Mouse (Mus musculus): ENCODE results near the gene Gm11555. TPM values are rescaled to one million over a fixed set of nuclear protein-coding genes. Genes with fewer than 3 reads are reported as not detected.
"Not testable (repeated sequence)": the region's sequence is repeated elsewhere in the genome, so short reads cannot be mapped to it uniquely, and the experiment has no call there.

Gene Gm11555
- polyA plus RNA-seq, 1 experiment from 2014 or later, result not detected

DNA sequence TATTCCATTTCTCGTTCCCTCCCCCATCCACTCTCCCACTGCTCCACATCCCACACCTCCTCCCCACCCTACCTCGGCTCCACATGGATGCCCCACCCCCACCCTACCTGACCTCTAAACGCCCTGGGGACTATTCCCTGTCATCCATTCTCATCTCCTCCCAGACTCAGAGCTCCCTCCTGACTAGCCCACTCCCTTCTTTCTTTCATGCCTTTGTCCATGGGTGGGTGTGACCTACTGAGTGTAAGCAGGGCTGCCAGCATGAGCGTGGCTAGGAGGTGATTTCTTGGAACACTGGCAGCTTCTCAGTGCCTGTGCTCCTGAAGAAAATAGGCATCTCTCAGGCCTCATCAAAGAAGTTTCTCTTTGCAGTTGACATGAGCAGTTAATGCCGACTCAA is 7.0 kb upstream of the Gm11555 start:
- Histone ChIP-seq H3K9ac (ENCODE audit: low read length) (no peak overlapping the region), H3K4me2 (ENCODE audit: low read length) (no peak overlapping the region), H3K27ac (replicated peaks in 1 of 2; ENCODE audit: control insufficient read depth in 1 of 2, insufficient read depth in 1 of 2, low read depth in 2 of 2, low read length in 2 of 2) (no peak overlapping the region), H3K4me1 (ENCODE audit: control insufficient read depth in 2 of 2, insufficient read depth in 2 of 2, low read length in 2 of 2) (no peaks in the 10 kb centered on the region), H3K27me3 (ENCODE audit: control insufficient read depth, insufficient read depth, low read length) (no peaks in the 10 kb centered on the region), H3K36me3 (ENCODE audit: control insufficient read depth, insufficient read depth, low read length) (no peaks in the 10 kb centered on the region), H3K4me3 (ENCODE audit: control insufficient read depth in 1 of 2, insufficient read depth in 1 of 2, low read depth in 1 of 2, low read length in 2 of 2) (no peak overlapping the region), H3K9me3 (ENCODE audit: control insufficient read depth, low read length) (no peaks in the 10 kb centered on the region)
- no peak for ATAC-seq (ENCODE audit: insufficient number of reproducible peaks, insufficient read depth, low FRiP score, low read depth)
- WGBS, result 50% methylated on average over 5 of the region's 5 CpGs

DNA sequence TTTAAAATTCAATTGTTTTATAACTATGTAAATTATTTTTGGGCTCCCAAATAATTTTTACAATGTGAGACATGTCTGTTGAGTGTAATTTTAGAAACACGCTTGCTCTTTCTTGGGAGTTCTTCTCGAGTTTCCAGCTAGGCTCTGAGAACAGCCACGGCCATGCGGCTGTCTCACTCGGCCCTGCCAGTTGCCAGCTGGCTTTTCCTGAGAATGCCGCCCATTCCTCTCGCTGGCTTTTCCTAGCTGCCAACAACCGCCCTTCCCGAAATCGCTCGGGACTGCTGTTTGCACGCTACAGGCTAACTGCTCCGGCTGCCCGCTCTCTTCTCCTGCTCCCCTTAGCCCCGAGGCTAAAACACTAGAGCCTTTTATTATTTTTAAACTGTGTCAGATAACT is 3.6 kb downstream of the Gm11555 start:
- H3K9me3 ChIP-seq (ENCODE audit: control insufficient read depth, low read length), result no peaks in the 10 kb centered on the region
- no peaks in the 10 kb centered on the region for H3K4me1 ChIP-seq (ENCODE audit: control insufficient read depth in 2 of 2, insufficient read depth in 2 of 2, low read length in 2 of 2)
- no peak overlapping the region for H3K4me3 ChIP-seq (ENCODE audit: control insufficient read depth in 1 of 2, insufficient read depth in 1 of 2, low read depth in 1 of 2, low read length in 2 of 2)
- 81% methylated on average over 15 of the region's 15 CpGs for WGBS
- H3K4me2 ChIP-seq (ENCODE audit: low read length), result no peak overlapping the region
- no peak overlapping the region for H3K27ac ChIP-seq (replicated peaks in 1 of 2; ENCODE audit: control insufficient read depth in 1 of 2, insufficient read depth in 1 of 2, low read depth in 2 of 2, low read length in 2 of 2)
- H3K36me3 ChIP-seq (ENCODE audit: control insufficient read depth, insufficient read depth, low read length), result no peaks in the 10 kb centered on the region
- ATAC-seq (ENCODE audit: insufficient number of reproducible peaks, insufficient read depth, low FRiP score, low read depth), result no peak
- no peak overlapping the region for H3K9ac ChIP-seq (ENCODE audit: low read length)
- no peaks in the 10 kb centered on the region for H3K27me3 ChIP-seq (ENCODE audit: control insufficient read depth, insufficient read depth, low read length)

DNA sequence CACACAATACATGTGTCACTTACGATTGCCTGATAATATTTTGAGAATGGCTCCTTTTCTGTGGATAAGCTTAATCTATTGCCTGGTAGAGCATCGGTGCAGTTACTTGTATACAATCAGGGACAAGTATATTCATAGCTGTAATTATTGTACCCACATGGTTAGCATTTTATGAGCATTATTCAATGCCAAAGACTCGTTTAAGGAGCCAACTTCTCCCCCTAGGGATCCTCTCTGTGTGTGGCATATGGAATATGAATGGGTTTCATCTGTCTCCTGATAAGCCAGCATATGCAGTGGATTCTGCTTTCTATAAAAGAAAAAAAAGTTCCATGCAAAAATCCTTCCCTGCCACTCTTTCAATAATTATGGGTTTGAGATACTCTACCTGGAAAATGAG is 5.7 kb downstream of the Gm11555 start:
- Histone ChIP-seq H3K27ac (replicated peaks in 1 of 2; ENCODE audit: control insufficient read depth in 1 of 2, insufficient read depth in 1 of 2, low read depth in 2 of 2, low read length in 2 of 2) (no peak overlapping the region), H3K4me1 (ENCODE audit: control insufficient read depth in 2 of 2, insufficient read depth in 2 of 2, low read length in 2 of 2) (no peaks in the 10 kb centered on the region), H3K27me3 (ENCODE audit: control insufficient read depth, insufficient read depth, low read length) (no peaks in the 10 kb centered on the region), H3K36me3 (ENCODE audit: control insufficient read depth, insufficient read depth, low read length) (no peaks in the 10 kb centered on the region), H3K9ac (ENCODE audit: low read length) (no peak overlapping the region), H3K9me3 (ENCODE audit: control insufficient read depth, low read length) (no peaks in the 10 kb centered on the region), H3K4me3 (ENCODE audit: control insufficient read depth in 1 of 2, insufficient read depth in 1 of 2, low read depth in 1 of 2, low read length in 2 of 2) (no peak overlapping the region), H3K4me2 (ENCODE audit: low read length) (no peak overlapping the region)
- ATAC-seq (ENCODE audit: insufficient number of reproducible peaks, insufficient read depth, low FRiP score, low read depth), result no peak
- WGBS, result 75% methylated on average over 3 of the region's 3 CpGs

DNA sequence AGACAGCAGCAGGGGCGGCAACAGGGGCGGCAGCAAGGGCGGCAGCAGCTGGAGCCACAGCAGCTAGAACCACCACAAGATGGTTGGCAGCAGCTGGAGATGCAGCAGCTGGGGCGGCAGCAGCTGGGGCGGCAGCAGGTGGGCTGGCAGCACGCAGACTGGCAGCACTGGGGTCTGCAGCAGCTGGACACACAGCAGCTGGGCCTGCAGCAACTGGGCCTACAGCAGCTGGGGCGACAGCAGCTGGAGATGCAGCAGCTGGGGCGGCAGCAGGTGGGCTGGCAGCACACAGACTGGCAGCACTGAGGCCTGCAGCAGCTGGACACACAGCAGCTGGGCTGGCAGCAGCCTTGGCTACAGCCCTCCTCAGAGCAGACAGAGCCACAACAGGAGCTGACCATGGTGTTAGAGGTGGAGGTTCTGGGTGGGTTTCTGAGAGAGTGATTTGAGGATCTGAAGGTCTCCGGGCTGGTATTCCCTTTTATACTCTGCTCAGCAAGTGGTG is 6.3 kb downstream of the Gm11555 start, which contains the start of gene Krtap4-7:
Krtap4-7 (minus strand) TSS at position 455 of the 505 bp plus-strand sequence.
- WGBS, result 79% methylated on average over 9 of the region's 9 CpGs
- H3K4me2 ChIP-seq (ENCODE audit: low read length); H3K4me1 ChIP-seq (ENCODE audit: control insufficient read depth in 2 of 2, insufficient read depth in 2 of 2, low read length in 2 of 2); H3K4me3 ChIP-seq (ENCODE audit: control insufficient read depth in 1 of 2, insufficient read depth in 1 of 2, low read depth in 1 of 2, low read length in 2 of 2); H3K9me3 ChIP-seq (ENCODE audit: control insufficient read depth, low read length); H3K36me3 ChIP-seq (ENCODE audit: control insufficient read depth, insufficient read depth, low read length); ATAC-seq (ENCODE audit: insufficient number of reproducible peaks, insufficient read depth, low FRiP score, low read depth); H3K9ac ChIP-seq (ENCODE audit: low read length); H3K27ac ChIP-seq (replicated peaks in 1 of 2; ENCODE audit: control insufficient read depth in 1 of 2, insufficient read depth in 1 of 2, low read depth in 2 of 2, low read length in 2 of 2); H3K27me3 ChIP-seq (ENCODE audit: control insufficient read depth, insufficient read depth, low read length): not testable (repeated sequence)

DNA sequence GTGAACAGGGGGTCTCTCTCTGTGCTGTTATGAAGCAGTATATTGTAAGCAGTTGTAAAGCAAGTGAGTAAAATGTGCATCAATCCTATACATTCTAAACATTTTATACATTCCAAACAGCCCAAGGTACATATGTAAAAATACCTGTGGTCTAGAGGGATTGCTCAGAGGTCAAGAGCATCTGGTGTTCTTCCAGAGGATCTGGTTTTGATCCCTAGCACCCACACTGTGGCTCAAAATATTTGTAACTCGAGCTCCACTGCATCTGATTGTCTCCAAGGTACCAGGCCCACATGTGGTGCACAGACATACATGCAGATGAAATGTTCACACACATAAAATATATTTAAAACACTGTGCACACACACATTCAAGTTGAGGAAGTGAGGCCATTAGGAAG is 9.1 kb downstream of the Gm11555 start:
- Histone ChIP-seq H3K4me3 (ENCODE audit: control insufficient read depth in 1 of 2, insufficient read depth in 1 of 2, low read depth in 1 of 2, low read length in 2 of 2) (no peak overlapping the region), H3K27me3 (ENCODE audit: control insufficient read depth, insufficient read depth, low read length) (no peaks in the 10 kb centered on the region), H3K27ac (replicated peaks in 1 of 2; ENCODE audit: control insufficient read depth in 1 of 2, insufficient read depth in 1 of 2, low read depth in 2 of 2, low read length in 2 of 2) (no peak overlapping the region), H3K9ac (ENCODE audit: low read length) (no peak overlapping the region), H3K4me1 (ENCODE audit: control insufficient read depth in 2 of 2, insufficient read depth in 2 of 2, low read length in 2 of 2) (no peaks in the 10 kb centered on the region), H3K9me3 (ENCODE audit: control insufficient read depth, low read length) (no peaks in the 10 kb centered on the region), H3K36me3 (ENCODE audit: control insufficient read depth, insufficient read depth, low read length) (no peaks in the 10 kb centered on the region), H3K4me2 (ENCODE audit: low read length) (no peak overlapping the region)
- ATAC-seq (ENCODE audit: insufficient number of reproducible peaks, insufficient read depth, low FRiP score, low read depth), result no peak
- WGBS, result 31% methylated on average over 1 of the region's 1 CpGs

DNA sequence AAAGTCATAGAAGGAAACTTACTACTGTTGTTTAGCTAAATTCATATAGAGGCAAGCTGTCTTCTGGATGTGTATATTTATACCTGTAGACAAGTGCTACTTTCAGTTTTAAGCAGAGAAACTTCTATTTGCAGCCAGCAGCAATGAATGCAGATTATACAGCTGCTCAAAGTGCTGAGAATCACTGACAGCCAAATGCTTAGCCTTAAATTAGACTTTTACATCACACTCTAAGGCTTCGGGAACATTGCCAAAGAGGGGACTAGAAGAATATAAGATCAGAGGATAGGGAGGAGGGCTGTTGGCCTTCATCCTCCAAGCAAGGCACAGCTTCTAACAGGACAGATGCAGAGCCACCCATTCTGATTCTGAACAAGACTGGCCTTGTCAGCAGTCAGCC is 12.9 kb downstream of the Gm11555 start:
- 44% methylated on average over 1 of the region's 1 CpGs for WGBS
- ATAC-seq (ENCODE audit: insufficient number of reproducible peaks, insufficient read depth, low FRiP score, low read depth), result no peak
- H3K36me3 ChIP-seq (ENCODE audit: control insufficient read depth, insufficient read depth, low read length), result no peaks in the 10 kb centered on the region
- no peaks in the 10 kb centered on the region for H3K27me3 ChIP-seq (ENCODE audit: control insufficient read depth, insufficient read depth, low read length)
- H3K9ac ChIP-seq (ENCODE audit: low read length), result no peak overlapping the region
- H3K4me2 ChIP-seq (ENCODE audit: low read length), result no peak overlapping the region
- H3K4me3 ChIP-seq (ENCODE audit: control insufficient read depth in 1 of 2, insufficient read depth in 1 of 2, low read depth in 1 of 2, low read length in 2 of 2), result no peak overlapping the region
- no peaks in the 10 kb centered on the region for H3K9me3 ChIP-seq (ENCODE audit: control insufficient read depth, low read length)
- H3K27ac ChIP-seq (replicated peaks in 1 of 2; ENCODE audit: control insufficient read depth in 1 of 2, insufficient read depth in 1 of 2, low read depth in 2 of 2, low read length in 2 of 2), result no peak overlapping the region
- H3K4me1 ChIP-seq (ENCODE audit: control insufficient read depth in 2 of 2, insufficient read depth in 2 of 2, low read length in 2 of 2), result no peaks in the 10 kb centered on the region

DNA sequence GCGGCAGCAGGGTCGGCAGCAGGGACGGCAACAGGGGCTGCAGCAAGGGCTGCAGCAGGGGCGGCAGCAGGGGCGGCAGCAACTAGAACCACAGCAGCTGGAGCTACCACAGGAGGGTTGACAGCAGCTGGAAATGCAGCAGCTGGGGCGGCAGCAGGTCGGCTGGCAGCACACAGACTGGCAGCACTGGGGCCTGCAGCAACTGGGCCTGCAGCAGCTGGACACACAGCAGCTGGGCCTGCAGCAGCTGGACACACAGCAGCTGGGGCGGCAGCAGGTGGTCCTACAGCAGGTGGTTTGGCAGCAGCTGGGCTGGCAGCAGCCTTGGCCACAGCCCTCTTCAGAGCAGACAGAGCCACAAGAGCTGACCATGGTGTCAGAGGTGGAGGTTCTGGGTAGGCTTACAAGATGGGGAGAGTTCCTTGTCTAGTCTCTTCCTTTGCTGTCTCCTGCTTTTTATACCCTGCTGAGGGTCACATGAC is 15.3 kb downstream of the Gm11555 start, which contains the start of gene Krtap4-2:
Krtap4-2 (minus strand) TSS at position 432 of the 482 bp plus-strand sequence.
- Histone ChIP-seq H3K9me3 (ENCODE audit: control insufficient read depth, low read length) (no peaks in the 10 kb centered on the region), H3K4me3 (ENCODE audit: control insufficient read depth in 1 of 2, insufficient read depth in 1 of 2, low read depth in 1 of 2, low read length in 2 of 2) (no peak within 1 kb of the TSS), H3K4me2 (ENCODE audit: low read length) (no peak within 1 kb of the TSS), H3K4me1 (ENCODE audit: control insufficient read depth in 2 of 2, insufficient read depth in 2 of 2, low read length in 2 of 2) (no peaks in the 10 kb centered on the region), H3K9ac (ENCODE audit: low read length) (no peak within 1 kb of the TSS), H3K36me3 (ENCODE audit: control insufficient read depth, insufficient read depth, low read length) (no peaks in the 10 kb centered on the region), H3K27ac (replicated peaks in 1 of 2; ENCODE audit: control insufficient read depth in 1 of 2, insufficient read depth in 1 of 2, low read depth in 2 of 2, low read length in 2 of 2) (no peak within 1 kb of the TSS), H3K27me3 (ENCODE audit: control insufficient read depth, insufficient read depth, low read length) (no peaks in the 10 kb centered on the region)
- ATAC-seq (ENCODE audit: insufficient number of reproducible peaks, insufficient read depth, low FRiP score, low read depth), result no peak
- 30% methylated on average over 8 of the region's 8 CpGs for WGBS

DNA sequence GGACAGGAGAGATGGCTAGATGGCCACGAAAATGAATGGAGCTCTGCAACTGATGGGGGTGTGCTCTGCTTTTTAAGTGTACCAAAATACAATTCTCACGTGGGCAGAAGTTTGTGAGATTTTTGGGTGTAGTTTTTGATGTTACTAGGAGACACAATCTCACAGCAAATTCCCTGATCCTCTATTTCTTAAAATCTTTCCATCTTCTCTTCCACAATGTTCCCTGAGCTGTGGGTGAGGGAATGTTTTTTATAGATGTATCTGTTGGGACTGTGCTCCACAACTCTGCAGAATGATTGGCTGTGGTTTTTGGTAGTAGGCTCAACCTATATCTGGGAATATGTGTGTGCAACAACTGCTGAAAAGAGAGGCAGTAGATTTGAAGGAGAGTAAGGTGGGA is 16.7 kb downstream of the Gm11555 start:
- no peaks in the 10 kb centered on the region for H3K9me3 ChIP-seq (ENCODE audit: control insufficient read depth, low read length)
- no peak overlapping the region for H3K27ac ChIP-seq (replicated peaks in 1 of 2; ENCODE audit: control insufficient read depth in 1 of 2, insufficient read depth in 1 of 2, low read depth in 2 of 2, low read length in 2 of 2)
- no peaks in the 10 kb centered on the region for H3K4me1 ChIP-seq (ENCODE audit: control insufficient read depth in 2 of 2, insufficient read depth in 2 of 2, low read length in 2 of 2)
- H3K9ac ChIP-seq (ENCODE audit: low read length), result no peak overlapping the region
- H3K27me3 ChIP-seq (ENCODE audit: control insufficient read depth, insufficient read depth, low read length), result no peaks in the 10 kb centered on the region
- no peak for ATAC-seq (ENCODE audit: insufficient number of reproducible peaks, insufficient read depth, low FRiP score, low read depth)
- no peak overlapping the region for H3K4me2 ChIP-seq (ENCODE audit: low read length)
- 73% methylated on average over 2 of the region's 2 CpGs for WGBS
- no peaks in the 10 kb centered on the region for H3K36me3 ChIP-seq (ENCODE audit: control insufficient read depth, insufficient read depth, low read length)
- no peak overlapping the region for H3K4me3 ChIP-seq (ENCODE audit: control insufficient read depth in 1 of 2, insufficient read depth in 1 of 2, low read depth in 1 of 2, low read length in 2 of 2)

Data from heart, embryonic 14.5 days (tissue).